18 mouse cellular contexts compared by ENCODE assay signal in the genomic region with DNA sequence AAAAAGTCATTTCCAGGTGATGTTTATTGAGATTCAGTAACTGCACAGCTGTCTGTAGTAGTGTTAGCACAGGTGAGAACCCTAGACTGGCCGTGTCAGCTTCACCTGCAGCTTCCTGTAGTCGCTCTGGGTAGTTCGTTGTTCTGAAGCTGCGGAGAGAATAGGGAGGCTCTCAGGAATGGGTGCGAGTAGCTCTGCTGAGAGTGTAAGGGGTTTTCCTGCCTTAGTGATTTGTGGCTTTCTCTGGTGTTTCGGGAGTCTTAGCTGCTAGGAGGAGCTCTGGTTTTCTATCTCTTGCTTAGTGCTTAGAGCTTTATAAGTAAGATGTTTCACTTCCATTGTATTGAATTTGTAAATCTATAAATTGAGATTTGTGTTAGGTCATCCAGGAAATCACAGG. TPM values are rescaled to one million over a fixed set of nuclear protein-coding genes. Genes with fewer than 3 reads are reported as not detected.
DNase-seq lines count a peak whose midpoint lies in the region; TF ChIP-seq lines count a peak whose summit lies in the region.
"Had no signal": no experiment of that assay in that cellular context is flagged by ENCODE, and none has a peak within 500 bp of the region (broad histone marks: within the 10 kb centered on the region; RNA-seq: fewer than 3 reads in every experiment).

No protein-coding gene starts in this region.

- H3K4me1 ChIP-seq in CH12.LX (ENCODE audit: control insufficient read depth in 1 of 2, insufficient read depth in 2 of 2), result peaks cover 24 to 67% of the 10 kb centered on the region in 2 experiments

- DNase-seq in heart, adult 11 months, result peak; percentile 30
- no peak for DNase-seq in heart, adult 9 months (ENCODE audit: low spot score in 2 of 2)
- no peak for DNase-seq in layer of hippocampus, adult 2 months (ENCODE audit: low spot score in 2 of 2)
- no peak for DNase-seq in layer of hippocampus, postnatal 14 days (ENCODE audit: low spot score in 2 of 2)
- no peak for DNase-seq in CH12.LX (ENCODE audit: extremely low read depth)
- DNase-seq in thymus, postnatal 10 days (ENCODE audit: low spot score in 2 of 2), result no peak
- DNase-seq: adrenal gland, adult 2 months; adrenal gland, adult 8-10 months; adrenal gland, postnatal 10 days; adrenal gland, postnatal 14 days; adrenal gland, postnatal 25 days; adrenal gland, postnatal 36 days; B cell, adult 2 months; cerebellum, adult 11 months; cerebellum, adult 11-12 months; cerebellum, adult 2 months had no signal

- H3K4me2 ChIP-seq in CH12.LX (ENCODE audit: insufficient read depth, low read depth, poor library complexity, severe bottlenecking), result peak overlapping the region; percentile 84

- H3K4me3 ChIP-seq in layer of hippocampus, adult 2 months, result no peak overlapping the region
- H3K4me3 ChIP-seq in CH12.LX (replicated peaks in 1 of 3; ENCODE audit: low read depth in 2 of 3, low read length in 2 of 3, poor library complexity in 1 of 3), result no peak overlapping the region

- TF ChIP-seq POLR2A in CH12.LX (IDR thresholded peaks at IDR 0.05; ENCODE audit: low read depth, low read length), result no peak

- 0 out of 2 replicates have a peak overlapping the region, but pooled peaks have one; percentile 39 for H3K27ac ChIP-seq in layer of hippocampus, adult 2 months
- H3K27ac ChIP-seq in CH12.LX (ENCODE audit: insufficient read depth, low read depth), result no peak overlapping the region

- TF ChIP-seq EP300 in CH12.LX (IDR thresholded peaks at IDR 0.05; ENCODE audit: low read length), result peak; percentile 73

- H3K79me2 ChIP-seq in CH12.LX (replicated peaks; ENCODE audit: control insufficient read depth, extremely low read depth, insufficient read depth, poor library complexity, severe bottlenecking), result peaks cover 16% of the 10 kb centered on the region

- in situ Hi-C loops in CH12.LX (cut with MboI; ENCODE audit: low pct_ligation_motif_present, low pct_unique_long_range_greater_than_20kb, low sequenced_read_pairs), result no loop called here

- dilution Hi-C loops in CH12.LX (cut with MboI; ENCODE audit: extremely low pct_ligation_motif_present, extremely low pct_unique_long_range_greater_than_20kb, low sequenced_read_pairs), result no loop called here

- H3K9ac ChIP-seq in CH12.LX (ENCODE audit: insufficient read depth, low read depth), result no peak overlapping the region

- no peak for TF ChIP-seq RAD21 in CH12.LX (IDR thresholded peaks at IDR 0.05; ENCODE audit: low read depth, low read length)

- H3K27me3 ChIP-seq in CH12.LX (replicated peaks), result no peaks in the 10 kb centered on the region
- H3K27me3 ChIP-seq: Patski had no signal

- peaks cover 32 to 64% of the 10 kb centered on the region in 2 experiments for H3K36me3 ChIP-seq in CH12.LX (replicated peaks in 1 of 2; ENCODE audit: control insufficient read depth in 1 of 2, insufficient read depth in 1 of 2, low read length in 1 of 2)

- no peaks in the 10 kb centered on the region for H3K9me3 ChIP-seq in CH12.LX (replicated peaks; ENCODE audit: low read length)
- H3K9me3 ChIP-seq: G1E had no signal

- no peak for TF ChIP-seq CTCF in layer of hippocampus, adult 2 months (conservative IDR thresholded peaks at IDR 0.05)
- TF ChIP-seq CTCF in CH12.LX (conservative IDR thresholded peaks at IDR 0.05 in 1 of 2, IDR thresholded peaks at IDR 0.05 in 1 of 2; ENCODE audit: low read depth in 2 of 2, low read length in 2 of 2), result no peak

TF ChIP-seq in CH12.LX, 34 proteins besides CTCF, POLR2A, EP300 and RAD21:
- TF ChIP-seq POLR2AphosphoS2 (IDR thresholded peaks at IDR 0.05; ENCODE audit: low read depth, low read length), result no peak
- no peak for TF ChIP-seq MAFK (IDR thresholded peaks at IDR 0.05; ENCODE audit: insufficient replicate concordance, low read length)
- TF ChIP-seq SIN3A (IDR thresholded peaks at IDR 0.05; ENCODE audit: low read length), result 0 out of 2 replicates have a peak, but pooled peaks have one; percentile 26
- no peak for TF ChIP-seq TCF12 (IDR thresholded peaks at IDR 0.05; ENCODE audit: low read depth, low read length)
- no peak for TF ChIP-seq NRF1 (IDR thresholded peaks at IDR 0.05; ENCODE audit: low read depth, low read length)
- TF ChIP-seq MYC (IDR thresholded peaks at IDR 0.05; ENCODE audit: low read depth, low read length), result no peak
- TF ChIP-seq SMC3 (IDR thresholded peaks at IDR 0.05; ENCODE audit: low read depth, low read length), result no peak
- peak; percentile 77 for TF ChIP-seq IRF4 (IDR thresholded peaks at IDR 0.05; ENCODE audit: low read depth, low read length)
- no peak for TF ChIP-seq MAZ (IDR thresholded peaks at IDR 0.05; ENCODE audit: low read depth, low read length)

RNA-seq across cellular contexts. Expression of gene Larp4b, which starts 42.4 kb away (rescaled TPM):
- total RNA-seq in layer of hippocampus, adult 2 months (2021), result 10 to 100 TPM; 72.7 to 76.8 TPM
- total RNA-seq in layer of hippocampus, postnatal 14 days (2021), result 10 to 100 TPM; 86.7 to 88.1 TPM
- 52.5 and 57.9 TPM in 2 replicates for total RNA-seq in CH12.LX (2012; rRNA removed)
- 58.3 and 65.4 TPM in 2 replicates for total RNA-seq in CH12.LX (2014; rRNA removed)
- 52.3 and 63.3 TPM in 2 replicates for polyA plus RNA-seq in CH12.LX (2012; ENCODE audit: insufficient read length, low read depth)
